Mouse (Mus musculus): ENCODE results near the gene Abcc4.

DNA sequence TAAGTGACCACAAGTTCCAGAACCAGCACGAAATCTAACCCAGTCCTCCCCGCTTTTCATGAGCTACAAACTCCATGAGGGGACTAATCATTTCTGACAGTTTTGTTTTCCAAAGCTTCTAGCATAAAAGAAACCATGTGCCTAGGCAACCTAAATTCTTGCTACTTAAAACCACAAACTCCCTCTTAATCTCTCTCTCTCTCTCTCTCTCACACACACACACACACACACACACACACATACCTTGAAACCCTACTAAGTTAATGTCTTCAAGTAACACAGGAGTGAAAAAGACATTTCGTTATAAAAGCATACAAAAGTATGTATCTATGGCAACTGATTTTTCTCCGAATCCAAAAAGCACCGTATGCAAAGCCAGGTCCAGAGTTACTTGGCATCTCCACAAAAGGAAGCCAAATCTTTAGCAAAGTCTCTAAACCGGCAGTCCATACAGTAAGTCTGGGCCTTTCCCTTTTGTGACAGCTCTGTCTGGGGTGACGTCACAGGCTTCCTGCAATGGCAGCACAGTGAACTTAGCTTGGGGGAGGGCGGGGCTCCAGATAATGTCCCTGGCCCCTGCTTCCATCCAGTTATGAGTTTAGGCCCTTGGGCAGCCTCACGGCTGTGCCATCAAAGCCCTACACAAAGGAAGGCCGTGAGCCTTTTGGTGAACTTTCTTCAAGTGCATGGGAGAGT lies 23.5 kb downstream of the Abcc4 start:
- TF ChIP-seq CTCF (IDR thresholded peaks at IDR 0.05; ENCODE audit: insufficient read depth, low read length) (no peak), POLR2A (IDR thresholded peaks at IDR 0.05; ENCODE audit: borderline replicate concordance, extremely low read depth, low read depth, low read length) (no peak)

All from lung, adult 2 months (tissue).